Mouse (Mus musculus): ENCODE measurements around the gene Tmem265.

DNA sequence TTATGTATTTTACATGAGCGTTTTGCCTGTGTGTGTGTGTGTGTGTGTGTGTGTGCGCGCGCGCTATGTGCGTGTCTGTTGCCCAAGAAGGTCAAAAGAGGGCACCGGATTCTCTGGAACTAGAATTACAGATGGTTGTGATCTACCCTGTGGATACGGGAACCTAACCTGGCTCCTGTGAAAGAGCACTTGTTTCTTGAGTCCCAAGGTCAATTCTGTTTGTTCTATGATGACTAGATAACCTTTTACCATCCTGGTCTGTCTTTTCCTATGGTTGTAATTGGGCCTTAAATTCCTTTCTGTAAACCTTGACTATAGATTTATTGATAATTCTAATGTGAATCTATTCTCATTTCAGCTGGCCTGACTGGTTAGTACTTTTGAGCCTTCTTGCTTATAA, 9.6 kb upstream of the Tmem265 start:
- TF ChIP-seq POLR2A (IDR thresholded peaks at IDR 0.05; ENCODE audit: insufficient read depth, low read depth, low read length) (no peak), CTCF (IDR thresholded peaks at IDR 0.05) (no peak)

Measured in heart, adult 2 months (tissue).